Mouse (Mus musculus): ENCODE measurements around the gene Vmn1r61. TPM values are rescaled to one million over a fixed set of nuclear protein-coding genes. Genes with fewer than 3 reads are reported as not detected.

Vmn1r61 gene
- polyA plus RNA-seq (2015; fragmentation: Nextera tagmentation; extraction: Ambion mirVana), result not detected in 2 replicates

- H3K27me3 ChIP-seq (replicated peaks), result no peaks in the 10 kb centered on the region
- H3K4me2 ChIP-seq (replicated peaks), result no peak within 1 kb of the TSS
- no peak within 1 kb of the TSS for H3K4me3 ChIP-seq (replicated peaks)
- no peaks in the 10 kb centered on the region for H3K36me3 ChIP-seq
- H3K9me3 ChIP-seq, result no peaks in the 10 kb centered on the region; the same call in 1 of the 2 replicates
- H3K9ac ChIP-seq, result no peak within 1 kb of the TSS
- no peak within 1 kb of the TSS for H3K27ac ChIP-seq
- no peak for ATAC-seq
- no peaks in the 10 kb centered on the region for H3K4me1 ChIP-seq (replicated peaks)
Observed at GRCm38 (mm10) chr7:5613195-5613594, at the start of gene Vmn1r61. Vmn1r61 (minus strand) TSS chr7:5613295.

Other genes with a start within 250 kb of the Vmn1r61 start
- not detected in 2 replicates for gene Vmn1r58, start 199.9 kb downstream of the Vmn1r61 start, polyA plus RNA-seq (2015; fragmentation: Nextera tagmentation; extraction: Ambion mirVana)
- gene Vmn1r59, start 156.5 kb downstream of the Vmn1r61 start, polyA plus RNA-seq (2015; fragmentation: Nextera tagmentation; extraction: Ambion mirVana), result not detected in 2 replicates
- gene Vmn2r28, start 119.3 kb downstream of the Vmn1r61 start, polyA plus RNA-seq (2015; fragmentation: Nextera tagmentation; extraction: Ambion mirVana), result not detected in 2 replicates
- not detected in 2 replicates for gene Vmn1r60, start 66.0 kb downstream of the Vmn1r61 start, polyA plus RNA-seq (2015; fragmentation: Nextera tagmentation; extraction: Ambion mirVana)
- not detected in 2 replicates for gene Vmn1r62, start 60.3 kb upstream of the Vmn1r61 start, polyA plus RNA-seq (2015; fragmentation: Nextera tagmentation; extraction: Ambion mirVana)
- not detected in 2 replicates for gene Vmn1r63, start 192.2 kb upstream of the Vmn1r61 start, polyA plus RNA-seq (2015; fragmentation: Nextera tagmentation; extraction: Ambion mirVana)

Data from intestine, embryonic 15.5 days (tissue).